Mouse (Mus musculus): ENCODE measurements around the gene Sell.

The Sell gene

DNA sequence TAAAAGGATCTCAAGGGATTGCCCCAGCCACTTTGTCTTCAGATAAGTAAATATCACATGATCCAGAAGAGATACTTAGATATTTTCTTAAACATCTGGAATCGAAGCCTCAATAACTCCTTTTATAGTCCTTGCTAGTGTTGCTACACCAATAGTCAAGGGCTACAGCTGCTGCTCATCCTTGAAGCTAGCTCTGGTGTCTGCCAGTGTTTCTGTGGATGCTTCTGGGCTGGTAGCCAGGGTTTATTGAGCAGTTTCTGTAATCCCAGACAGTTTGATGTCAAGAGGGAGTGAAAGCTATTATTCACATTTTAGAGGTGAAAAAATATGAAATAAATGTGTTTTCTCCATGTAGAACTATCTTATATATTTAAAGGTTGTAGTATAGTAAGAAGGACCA lies 70.8 kb downstream of the Sell start:
- DNase-seq (ENCODE audit: low read depth, low spot score), result no peak

Measured in WW6 (cell line).